Mouse (Mus musculus) myocyte (in vitro differentiated cells): Measurements from ENCODE around the gene Irf6.

Experiments
- E2F4 ChIP-seq: IDR thresholded peaks from one replicate; pipeline ENCODE4 v1.6.1; 2011; ENCODE audit warnings: mild to moderate bottlenecking, control low read depth, moderate library complexity; ENCODE audit not compliant: insufficient read depth
- MAX ChIP-seq: IDR thresholded peaks from one replicate; pipeline ENCODE4 v1.6.1; 2011; ENCODE audit warnings: low read depth, mild to moderate bottlenecking, control low read depth
- POLR2A ChIP-seq: IDR thresholded peaks from one replicate; pipeline ENCODE4 v1.6.1; 2011; ENCODE audit warnings: low read depth, mild to moderate bottlenecking, control low read depth, moderate library complexity; ENCODE audit not compliant: insufficient read length

DNA sequence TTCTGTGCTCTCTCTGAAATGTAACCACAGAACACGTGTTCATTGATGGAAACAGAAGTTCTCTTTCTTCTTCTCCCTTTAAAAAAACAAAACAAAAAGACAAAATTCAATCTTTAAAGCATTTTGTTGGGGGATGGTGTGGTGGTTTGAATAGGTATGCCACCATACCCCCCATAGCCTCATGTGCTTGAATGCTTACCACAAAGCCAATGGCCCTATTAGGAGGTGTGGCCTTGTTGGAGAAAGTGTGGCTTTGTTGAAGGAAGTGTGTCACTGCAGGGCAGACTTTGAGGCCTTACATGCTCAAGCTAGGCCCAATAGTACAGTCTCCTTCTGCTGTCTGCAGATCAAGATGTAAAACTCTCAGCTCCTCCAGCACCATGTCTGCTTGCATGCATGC lies 6.5 kb upstream of the Irf6 start:
- TF ChIP-seq POLR2A (no peak), E2F4 (no peak), MAX (no peak)
